Mouse (Mus musculus): ENCODE results near the gene Stx12. TPM values are rescaled to one million over a fixed set of nuclear protein-coding genes. Genes with fewer than 3 reads are reported as not detected.

Stx12 gene
- polyA plus RNA-seq, 1 experiment from 2014 or later = 37.2 TPM

DNA sequence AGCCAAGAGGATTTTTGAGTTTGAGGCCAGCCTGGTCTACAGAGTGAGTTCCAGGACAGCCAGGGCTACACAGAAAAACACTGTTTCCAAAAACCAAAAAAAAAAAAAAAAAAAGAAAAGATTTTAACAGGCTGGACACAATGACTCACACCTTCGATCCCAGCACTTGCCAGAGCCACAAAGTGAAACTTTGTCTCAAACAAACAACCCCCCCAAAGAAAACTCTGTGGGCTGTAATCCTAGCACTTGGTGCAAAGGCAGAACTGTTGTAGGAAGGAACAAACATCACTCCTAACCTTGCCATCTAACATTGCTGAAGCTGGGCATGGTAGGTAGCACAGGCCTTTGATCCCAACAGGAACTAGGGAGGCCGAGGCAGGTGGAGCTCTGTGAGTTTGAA, 19.5 kb downstream of the Stx12 start:
- no peak for DNase-seq (ENCODE audit: low spot score)

DNA sequence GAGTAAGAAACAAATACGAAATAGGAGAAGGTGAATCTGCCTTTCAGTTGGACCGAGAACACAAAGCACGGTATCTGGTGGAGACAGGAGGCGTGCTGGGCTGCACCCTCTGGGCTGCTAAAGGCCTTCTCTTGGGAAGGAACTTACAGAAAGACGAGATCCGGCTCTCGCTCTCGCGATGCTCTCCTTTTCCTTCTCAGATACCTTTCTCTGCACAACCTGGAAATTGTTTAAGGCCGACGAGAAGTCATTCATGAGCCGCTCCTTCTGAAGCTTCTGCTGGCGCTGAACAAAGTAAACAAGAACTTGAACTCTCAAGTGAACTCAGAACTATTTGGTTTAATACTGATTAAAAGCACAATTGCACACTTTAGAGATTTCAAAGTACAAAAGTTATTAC, 21.3 kb downstream of the Stx12 start:
- DNase-seq (ENCODE audit: low spot score) = no peak

DNA sequence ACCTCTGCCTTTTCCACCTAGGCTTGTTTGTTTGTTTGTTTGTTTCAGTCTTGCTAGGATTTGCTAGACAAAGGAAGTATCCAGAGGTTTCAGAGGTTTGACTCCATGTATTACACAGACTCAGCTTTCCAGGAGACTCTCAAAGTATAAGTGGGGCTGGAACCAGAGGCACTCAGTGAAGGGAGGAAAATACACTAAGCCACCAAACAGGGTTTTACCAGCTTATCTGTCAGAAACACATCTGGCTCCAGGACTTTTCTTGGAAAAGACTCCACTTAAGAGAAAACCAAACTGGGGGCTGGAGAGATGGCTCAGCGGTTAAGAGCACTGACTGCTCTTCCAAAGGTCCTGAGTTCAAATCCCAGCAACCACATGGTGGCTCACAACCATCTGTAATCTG, 23.4 kb downstream of the Stx12 start:
- no peak for DNase-seq (ENCODE audit: low spot score)

DNA sequence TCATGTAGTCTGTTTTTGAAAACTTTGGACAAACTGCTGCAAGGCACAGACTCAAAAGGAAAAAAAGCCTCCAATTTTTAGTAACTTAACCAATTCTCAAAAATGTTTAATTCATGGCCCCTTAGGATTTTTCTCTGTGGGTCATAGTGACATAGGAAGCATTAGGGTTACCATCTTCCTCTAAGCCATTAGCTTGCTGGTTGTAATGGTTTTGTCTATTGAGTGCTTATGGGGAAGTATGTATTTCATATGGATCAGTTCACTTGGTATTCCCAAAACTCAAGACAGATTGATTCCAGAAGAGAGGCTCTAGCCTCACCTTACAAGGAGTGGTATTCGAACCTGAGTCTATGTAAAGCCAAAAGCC, 40.6 kb downstream of the Stx12 start:
- DNase-seq (ENCODE audit: low spot score) = no peak

DNA sequence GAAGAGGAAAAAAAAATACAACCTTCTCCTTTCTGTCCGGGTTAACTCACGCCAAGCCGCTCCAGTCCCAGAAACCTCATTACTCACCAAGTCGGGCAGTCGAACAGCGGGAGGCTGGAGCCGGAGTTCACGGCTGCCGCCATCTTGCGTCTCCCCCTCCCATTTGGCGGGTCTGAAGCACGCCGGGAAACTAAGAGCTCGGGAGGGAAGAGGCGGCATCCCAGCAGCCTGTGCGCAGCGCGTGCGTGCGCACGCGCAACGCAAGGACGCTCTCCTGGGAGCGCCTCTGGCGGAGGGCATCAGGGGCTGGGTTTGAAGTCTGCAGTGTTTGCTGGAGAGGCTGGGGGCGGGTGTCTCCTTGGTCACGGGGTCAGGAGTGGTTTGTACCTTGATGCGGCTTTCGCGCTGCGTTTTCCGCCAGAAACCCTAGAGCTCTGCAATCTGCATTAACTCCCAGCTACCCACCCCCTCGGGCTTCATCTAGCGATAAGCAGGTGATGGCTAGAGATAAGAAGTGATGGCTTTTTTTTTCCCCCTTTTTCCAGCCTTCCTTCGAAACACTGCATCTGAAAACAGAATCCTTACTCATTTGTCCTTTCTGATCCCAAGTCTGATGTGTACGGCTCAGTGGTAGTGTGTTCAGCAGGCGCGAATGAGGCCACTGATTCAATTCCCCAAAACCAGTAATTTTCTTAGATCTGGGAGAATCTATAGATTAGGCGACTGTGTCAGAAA, 41.2 kb downstream of the Stx12 start, which contains the start of gene Ppp1r8:
TSS of gene Ppp1r8 (minus strand) at position 200 of the 735 bp plus-strand sequence.
- DNase-seq (ENCODE audit: low spot score) = peak; percentile 97

DNA sequence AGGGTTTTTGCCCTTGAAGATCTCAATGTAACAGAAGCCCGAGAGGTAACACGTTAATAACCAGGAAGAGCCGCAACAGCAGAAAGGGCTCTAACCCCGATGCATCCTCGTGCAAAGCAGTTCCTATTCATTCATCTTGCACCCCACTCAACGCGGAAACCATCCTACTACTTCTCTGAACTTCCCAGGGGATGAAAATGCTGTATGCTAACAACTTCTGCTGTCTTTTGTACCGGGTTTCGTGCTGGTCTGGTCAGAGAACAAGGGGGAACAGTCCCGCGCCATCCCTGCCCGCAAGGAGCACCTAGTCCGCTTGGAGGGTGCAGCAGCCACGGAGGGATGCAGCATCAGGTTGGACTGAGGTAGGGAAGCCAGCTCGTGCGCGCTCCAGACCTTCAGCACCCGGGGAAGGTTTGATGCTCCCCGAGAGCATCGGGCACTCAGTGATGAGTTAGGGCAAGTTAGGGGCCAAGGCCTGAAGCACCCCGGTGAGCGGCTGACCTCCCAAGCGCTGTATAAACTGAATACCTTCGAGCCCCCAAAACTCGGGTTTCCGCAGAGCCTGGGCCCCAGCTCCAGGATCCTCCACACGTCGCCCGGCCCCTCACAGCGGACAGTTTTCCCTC, 41.9 kb downstream of the Stx12 start:
- peak; percentile 30 for DNase-seq (ENCODE audit: low spot score)

DNA sequence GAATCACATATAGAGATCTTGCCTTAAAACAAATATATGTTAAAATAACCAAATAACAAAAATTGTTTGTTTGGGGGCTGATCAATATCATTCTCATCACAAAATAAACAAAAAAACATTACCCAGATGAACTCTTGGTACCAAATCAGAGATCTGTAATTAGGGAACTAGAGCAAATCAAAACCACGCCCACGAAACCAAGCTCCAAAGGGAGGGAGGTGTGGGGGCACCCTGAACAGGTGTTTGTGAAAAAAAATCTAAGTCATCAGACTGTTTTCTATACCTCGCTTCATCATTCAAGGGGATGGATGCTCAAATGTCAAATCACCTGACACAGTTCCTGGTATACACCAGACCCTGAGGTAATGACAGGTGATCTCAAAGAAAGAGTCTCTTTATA, 42.8 kb downstream of the Stx12 start:
- DNase-seq (ENCODE audit: low spot score) = no peak

DNA sequence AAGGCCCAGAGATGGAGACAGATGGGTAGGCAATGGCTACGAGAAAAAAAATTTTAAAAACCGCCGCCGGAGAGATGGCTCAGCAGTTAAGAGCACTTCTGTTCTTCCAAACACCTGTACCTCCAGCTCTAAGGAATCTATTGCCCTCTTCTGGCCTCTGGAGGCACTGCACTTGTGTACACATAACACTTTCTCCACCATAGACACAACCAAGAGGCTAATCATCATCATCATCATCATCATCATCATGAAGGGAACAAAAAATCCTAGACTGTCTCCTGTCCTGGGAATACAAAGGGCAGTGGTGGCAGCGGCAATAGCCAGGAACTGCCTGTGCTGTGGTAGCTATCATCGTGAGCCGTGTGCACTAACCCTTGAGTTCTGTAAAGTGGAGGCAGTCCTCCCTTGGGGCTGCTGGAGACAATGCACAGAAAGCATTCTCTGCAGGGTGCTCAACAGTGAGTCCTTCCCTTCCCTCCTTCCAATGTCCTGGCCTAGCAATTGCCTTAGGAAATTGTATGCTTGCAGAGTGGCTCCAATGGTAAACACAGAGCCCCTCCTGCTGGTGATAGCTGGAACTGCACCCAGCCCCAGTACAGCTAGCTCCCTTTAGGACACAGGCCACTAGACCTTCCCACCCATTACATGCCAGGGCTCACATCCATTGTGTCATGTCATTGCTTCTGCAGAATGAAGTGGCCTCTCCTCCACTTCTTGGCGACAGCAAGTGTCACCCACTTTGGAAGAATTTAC, 60.5 kb downstream of the Stx12 start:
- DNase-seq (ENCODE audit: low spot score) = peak; percentile 85

DNA sequence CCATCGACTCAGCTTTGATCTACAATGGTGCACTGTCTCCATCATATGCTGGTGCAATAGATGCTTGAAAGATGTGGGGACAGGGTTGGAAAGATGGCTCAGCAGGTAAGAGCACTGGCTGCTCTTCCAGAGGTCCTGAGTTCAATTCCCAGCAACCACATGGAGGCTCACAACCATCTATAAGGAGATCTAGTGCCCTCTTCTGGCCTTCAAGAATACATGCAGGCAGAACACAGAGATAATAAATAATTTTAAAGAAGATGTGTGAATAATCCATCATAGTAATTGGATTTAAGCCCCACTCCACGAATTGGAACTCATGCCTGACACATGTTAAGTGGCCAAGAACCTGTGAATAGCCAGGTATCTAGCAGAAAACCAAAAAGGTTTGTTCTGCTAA, 65.9 kb downstream of the Stx12 start:
- no peak for DNase-seq (ENCODE audit: low spot score)

DNA sequence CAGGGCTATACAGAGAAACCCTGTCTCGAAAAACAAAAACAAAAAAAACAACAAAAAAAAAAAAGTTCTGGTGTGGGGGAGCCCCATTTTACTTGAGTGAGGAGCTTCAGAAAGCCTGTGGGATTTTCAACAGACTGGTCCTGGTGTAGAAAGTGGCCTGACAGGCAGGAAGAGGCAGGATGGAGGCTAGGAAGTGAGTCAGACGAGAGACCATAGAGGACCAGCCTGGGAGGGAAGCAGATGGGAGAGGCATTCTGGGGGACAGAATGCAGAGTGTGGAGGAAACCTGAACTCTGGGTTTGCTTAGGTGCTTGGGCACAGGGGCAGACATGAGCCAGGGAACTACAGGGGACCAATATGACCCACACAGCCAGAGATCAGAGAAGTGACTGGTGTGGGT, 67.5 kb downstream of the Stx12 start:
- DNase-seq (ENCODE audit: low spot score) = no peak

DNA sequence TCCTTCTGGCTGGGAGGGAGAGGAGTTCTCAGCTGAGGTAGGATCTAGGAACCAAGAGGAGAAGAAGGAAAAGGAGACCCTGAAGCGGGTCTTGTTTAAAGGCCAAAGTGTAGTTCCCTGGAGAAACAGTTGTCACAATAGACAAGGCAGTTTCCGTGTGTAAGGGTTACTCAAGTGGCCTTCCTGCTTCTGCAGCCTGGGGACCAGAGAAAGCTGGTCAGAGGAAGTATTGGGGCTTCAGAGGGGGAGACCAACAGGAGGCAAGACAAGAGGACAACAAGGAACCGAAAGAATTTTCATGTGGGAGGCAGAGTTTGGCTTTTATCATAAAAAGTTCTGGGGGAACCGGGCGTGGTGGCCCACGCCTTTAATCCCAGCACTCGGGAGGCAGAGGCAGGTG, 67.9 kb downstream of the Stx12 start:
- DNase-seq (ENCODE audit: low spot score) = no peak

DNA sequence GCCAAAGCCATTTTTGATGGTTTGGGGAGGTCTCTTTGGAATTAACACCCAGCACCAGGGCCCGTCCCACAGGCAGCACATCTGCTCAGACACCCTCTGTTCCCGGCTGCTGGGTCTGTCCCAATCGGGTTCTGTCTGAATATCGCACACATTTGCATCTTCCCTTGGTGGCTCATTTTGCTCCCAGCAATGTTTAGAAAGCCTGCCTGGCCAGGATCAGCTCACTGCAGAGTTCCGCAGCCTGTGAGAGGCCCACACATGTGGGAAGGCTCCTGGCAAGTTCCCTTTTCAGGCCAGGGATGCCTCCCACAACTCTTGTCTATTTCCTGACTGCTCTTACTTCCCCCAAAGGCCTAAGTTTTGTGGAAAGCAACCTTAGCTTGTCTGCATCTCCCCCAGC, 74.7 kb downstream of the Stx12 start:
- no peak for DNase-seq (ENCODE audit: low spot score)

DNA sequence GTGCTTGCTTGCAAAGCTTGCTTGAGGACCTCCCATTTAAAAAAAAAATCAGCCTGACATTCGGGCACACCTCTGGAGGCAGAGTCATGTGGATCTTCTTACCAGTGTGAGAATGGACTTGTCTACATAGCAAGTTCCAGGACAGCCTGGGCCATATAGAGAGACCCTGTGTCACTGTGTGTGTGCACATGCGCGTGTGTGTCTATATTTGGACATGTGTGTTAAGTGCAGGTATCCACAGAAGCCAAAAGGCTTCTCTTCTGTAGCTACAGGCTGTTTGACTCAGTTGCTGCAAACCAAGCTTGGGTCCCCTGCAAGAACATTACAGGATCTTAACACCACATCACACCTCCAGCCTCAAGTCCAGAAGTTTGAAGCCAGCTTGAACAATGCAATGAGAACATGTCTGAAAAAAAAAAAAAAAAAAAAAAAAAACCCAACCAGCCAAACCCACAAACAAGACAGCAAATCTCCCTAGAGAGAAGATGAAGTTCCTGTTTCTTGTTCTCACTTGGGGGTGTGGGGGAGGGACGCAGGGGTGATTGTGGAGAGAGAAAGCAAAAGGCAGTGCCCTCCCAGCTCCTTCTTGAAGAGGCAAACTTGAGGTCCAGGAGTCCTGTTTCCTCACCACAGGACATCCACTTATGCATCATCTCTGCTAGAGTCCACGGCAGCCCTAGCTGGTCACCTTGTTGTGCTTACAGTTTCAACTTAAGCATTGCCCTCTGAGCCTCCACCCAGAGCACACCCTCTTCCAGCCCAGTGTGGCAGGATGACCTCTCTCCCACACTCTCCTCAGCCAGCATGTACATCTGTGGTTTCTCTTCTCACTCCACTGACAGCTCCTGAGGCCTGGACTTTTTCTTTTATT, 76.3 kb downstream of the Stx12 start:
- peak; percentile 23 for DNase-seq (ENCODE audit: low spot score)

DNA sequence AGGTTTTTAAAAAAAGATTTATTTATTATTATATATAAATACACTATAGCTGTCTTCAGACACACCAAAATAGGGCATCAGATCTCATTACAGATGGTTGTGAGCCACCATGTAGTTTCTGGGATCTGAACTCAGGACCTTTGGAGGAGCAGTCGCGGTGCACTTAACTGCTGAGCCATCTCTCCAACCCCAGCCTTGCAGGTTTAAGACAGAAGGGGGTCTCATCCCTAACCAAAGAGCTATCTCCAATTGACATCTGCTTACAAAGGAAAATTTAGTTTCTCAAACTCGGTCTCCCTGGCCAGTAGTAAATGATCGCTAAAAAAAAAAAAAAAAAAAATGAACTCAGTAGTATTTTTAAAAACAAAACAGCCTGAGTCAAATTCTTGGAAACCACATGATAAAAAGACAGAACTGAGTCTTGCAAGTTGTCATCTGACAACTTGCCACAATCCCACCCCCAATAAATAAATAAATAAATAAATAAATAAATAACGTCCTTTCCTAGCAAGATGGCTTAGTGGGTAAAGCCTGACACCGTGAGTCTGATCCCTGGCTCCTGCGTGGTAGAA, 77.6 kb downstream of the Stx12 start:
- no peak for DNase-seq (ENCODE audit: low spot score)

DNA sequence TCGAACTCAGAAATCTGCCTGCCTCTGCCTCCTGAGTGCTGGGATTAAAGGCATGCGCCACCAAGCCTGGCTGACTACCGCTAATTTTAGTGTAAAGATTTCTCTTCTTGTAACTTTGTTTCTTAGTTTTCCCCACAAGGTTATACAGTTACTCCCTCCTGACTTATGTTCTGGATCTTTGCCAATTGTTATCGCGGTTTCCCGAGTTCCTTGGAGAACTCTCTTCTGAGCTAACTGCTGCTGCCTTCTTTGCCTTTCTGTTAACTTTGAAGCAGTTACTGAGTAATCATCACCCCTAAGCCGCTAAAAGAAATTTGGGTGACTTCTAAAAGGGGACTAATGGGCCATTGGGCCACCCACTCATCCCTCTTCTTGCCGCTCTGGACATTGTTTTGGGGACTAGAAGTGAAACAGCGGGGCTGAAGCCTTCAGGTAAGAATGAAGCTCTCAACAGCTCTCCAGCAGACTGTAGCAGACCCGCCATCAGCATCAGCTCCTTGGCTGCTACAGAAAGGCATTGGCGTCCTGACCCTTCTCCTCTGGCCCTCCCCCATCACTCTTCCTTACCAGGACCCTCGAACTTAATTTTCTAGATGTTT, 78.6 kb downstream of the Stx12 start:
- no peak for DNase-seq (ENCODE audit: low spot score)

DNA sequence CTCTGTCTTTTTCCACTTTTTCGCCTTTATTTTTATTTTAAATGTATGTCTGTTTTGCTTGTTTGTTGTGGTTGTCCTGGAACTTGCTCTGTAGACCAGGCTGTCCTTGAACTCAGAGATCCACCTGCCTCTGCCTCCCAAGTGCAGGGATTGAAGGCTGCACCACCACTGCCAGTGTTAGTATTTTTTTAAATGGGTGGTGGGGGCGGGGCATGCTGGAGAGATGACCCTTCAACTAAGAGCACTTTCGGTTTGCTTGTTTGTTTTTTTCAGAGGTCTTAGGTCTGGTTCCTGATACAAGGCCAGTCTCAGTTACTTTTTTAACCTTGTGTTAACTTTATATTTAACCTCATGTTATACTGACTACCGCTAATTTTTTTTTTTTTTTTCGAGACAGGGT, 79.2 kb downstream of the Stx12 start:
- no peak for DNase-seq (ENCODE audit: low spot score)

DNA sequence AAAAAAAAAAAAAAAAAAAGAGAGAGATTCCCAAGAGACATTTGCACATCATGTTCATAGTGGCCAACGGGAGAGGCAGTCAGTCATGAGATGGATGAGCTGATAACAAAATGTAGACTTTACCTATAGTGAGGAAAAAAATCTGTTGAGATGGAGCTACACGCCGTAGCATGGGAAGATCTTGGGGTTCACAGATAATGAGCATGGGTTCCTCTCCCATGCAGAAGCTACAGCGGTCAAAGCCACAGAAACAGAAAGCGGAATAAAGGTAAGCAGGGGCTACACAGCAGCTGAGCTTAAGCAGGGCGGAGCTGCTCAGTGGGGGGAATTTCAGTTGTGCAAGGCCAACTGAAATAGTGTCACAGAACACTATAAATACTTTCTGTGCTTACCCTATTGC, 80.0 kb downstream of the Stx12 start:
- DNase-seq (ENCODE audit: low spot score) = peak; percentile 24

DNA sequence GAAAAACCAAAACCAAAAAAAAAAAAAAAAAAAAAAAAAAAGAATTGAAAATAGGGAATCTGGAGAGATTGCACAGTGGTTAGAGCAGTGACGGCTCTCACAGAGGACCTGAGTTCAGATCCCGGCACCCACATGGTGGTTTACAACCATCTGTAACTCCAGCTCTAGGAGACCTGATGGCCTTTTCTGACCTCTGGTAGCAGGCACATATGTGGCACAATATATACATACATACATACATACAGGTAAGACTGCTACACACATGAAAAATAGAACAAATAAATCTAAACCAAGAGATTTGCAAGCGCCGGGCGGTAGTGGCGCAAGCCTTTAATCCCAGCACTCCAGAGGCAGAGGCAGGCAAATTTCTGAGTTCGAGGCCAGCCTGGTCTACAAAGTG, 80.4 kb downstream of the Stx12 start:
- no peak for DNase-seq (ENCODE audit: low spot score)

Data from thymus, postnatal 0 days (tissue).